Mouse (Mus musculus): Measurements from ENCODE around the gene Krtap10-4. TPM values are rescaled to one million over a fixed set of nuclear protein-coding genes. Genes with fewer than 3 reads are reported as not detected.

The Krtap10-4 gene
- not detected in 2 replicates for polyA plus RNA-seq (2015; fragmentation: Nextera tagmentation; extraction: Ambion mirVana)

- Histone ChIP-seq H3K4me1 (ENCODE audit: control insufficient read depth, insufficient read depth, low read length) (no peaks in the 10 kb centered on the region), H3K4me3 (ENCODE audit: low read depth, low read length) (no peak within 1 kb of the TSS), H3K9ac (ENCODE audit: low read depth, low read length) (no peak within 1 kb of the TSS), H3K27ac (ENCODE audit: low read length) (no peak within 1 kb of the TSS), H3K27me3 (ENCODE audit: control insufficient read depth, insufficient read depth, low read depth, low read length) (no peaks in the 10 kb centered on the region), H3K36me3 (ENCODE audit: control insufficient read depth, insufficient read depth, low read length) (no peaks in the 10 kb centered on the region), H3K4me2 (ENCODE audit: low read length) (no peak within 1 kb of the TSS), H3K9me3 (replicated peaks; ENCODE audit: control insufficient read depth, low read length, poor library complexity, severe bottlenecking) (0 out of 2 replicates have a peak, but pooled peaks cover 2% of the 10 kb centered on the region)
- no peak for ATAC-seq
- WGBS, result 71% methylated on average over 6 of the region's 6 CpGs
These were observed at the start of gene Krtap10-4 for GRCm38 (mm10) chr10:77826951-77827350. TSS of gene Krtap10-4 (minus strand) at chr10:77827095.

DNA sequence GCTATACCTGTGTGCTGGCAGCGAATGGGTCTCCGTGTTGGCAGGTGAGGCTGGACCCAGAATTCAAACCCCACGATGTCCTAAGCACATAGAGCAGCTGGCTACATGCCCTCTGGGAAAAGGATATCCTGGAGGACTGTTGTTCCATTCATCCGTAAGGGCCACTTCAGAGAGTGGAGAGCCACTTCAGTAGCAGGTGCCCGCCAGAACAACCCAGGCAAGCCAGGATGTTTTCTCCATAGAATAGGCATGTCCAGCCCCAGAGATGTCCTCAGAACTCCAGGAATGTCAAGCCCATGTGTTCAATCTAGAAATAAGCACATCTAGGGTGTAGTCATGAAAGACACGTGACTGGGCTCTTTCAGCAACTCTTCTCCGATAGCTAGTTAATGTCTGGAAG is 42.8 kb upstream of the Krtap10-4 start:
- no peaks in the 10 kb centered on the region for H3K9me3 ChIP-seq (replicated peaks; ENCODE audit: control insufficient read depth, low read length, poor library complexity, severe bottlenecking)
- no peak overlapping the region for H3K4me3 ChIP-seq (ENCODE audit: low read depth, low read length)
- H3K27me3 ChIP-seq (ENCODE audit: control insufficient read depth, insufficient read depth, low read depth, low read length), result no peaks in the 10 kb centered on the region
- H3K36me3 ChIP-seq (ENCODE audit: control insufficient read depth, insufficient read depth, low read length), result no peaks in the 10 kb centered on the region
- ATAC-seq, result no peak
- H3K9ac ChIP-seq (ENCODE audit: low read depth, low read length), result no peak overlapping the region
- 87% methylated on average over 7 of the region's 7 CpGs for WGBS
- H3K4me2 ChIP-seq (ENCODE audit: low read length), result no peak overlapping the region
- no peak overlapping the region for H3K27ac ChIP-seq (ENCODE audit: low read length)
- no peaks in the 10 kb centered on the region for H3K4me1 ChIP-seq (ENCODE audit: control insufficient read depth, insufficient read depth, low read length)

- no peak overlapping the region for H3K4me3 ChIP-seq (ENCODE audit: low read depth, low read length)
- H3K4me1 ChIP-seq (ENCODE audit: control insufficient read depth, insufficient read depth, low read length), result no peaks in the 10 kb centered on the region
- H3K9ac ChIP-seq (ENCODE audit: low read depth, low read length), result no peak overlapping the region
- WGBS, result 33% methylated on average over 1 of the region's 1 CpGs
- H3K4me2 ChIP-seq (ENCODE audit: low read length), result no peak overlapping the region
- ATAC-seq, result no peak
- no peaks in the 10 kb centered on the region for H3K27me3 ChIP-seq (ENCODE audit: control insufficient read depth, insufficient read depth, low read depth, low read length)
- H3K9me3 ChIP-seq (replicated peaks; ENCODE audit: control insufficient read depth, low read length, poor library complexity, severe bottlenecking), result no peaks in the 10 kb centered on the region
- H3K36me3 ChIP-seq (ENCODE audit: control insufficient read depth, insufficient read depth, low read length), result no peaks in the 10 kb centered on the region
- H3K27ac ChIP-seq (ENCODE audit: low read length), result no peak overlapping the region
These were observed 40.7 kb upstream of the Krtap10-4 start for GRCm38 (mm10) chr10:77867546-77867945.

DNA sequence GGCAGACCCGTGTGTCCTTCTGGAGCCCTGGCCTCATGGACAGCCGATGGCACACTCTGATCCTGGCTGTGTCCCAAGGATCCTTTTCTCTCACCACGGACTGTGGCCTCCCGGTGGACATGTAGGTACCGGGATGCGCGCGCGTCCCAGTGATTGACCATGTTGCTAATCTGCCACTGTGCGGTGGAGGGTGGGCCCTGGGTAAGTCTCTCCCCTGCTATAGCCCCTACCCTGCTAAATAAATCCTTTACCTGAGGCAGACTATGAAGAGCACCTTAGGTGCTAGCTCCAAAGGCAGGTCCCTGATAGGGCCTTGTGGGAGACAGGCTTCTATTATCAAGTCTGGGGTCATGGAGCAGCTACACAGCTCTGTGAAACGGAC is 37.9 kb upstream of the Krtap10-4 start:
- no peaks in the 10 kb centered on the region for H3K36me3 ChIP-seq (ENCODE audit: control insufficient read depth, insufficient read depth, low read length)
- no peaks in the 10 kb centered on the region for H3K27me3 ChIP-seq (ENCODE audit: control insufficient read depth, insufficient read depth, low read depth, low read length)
- WGBS, result 36% methylated on average over 11 of the region's 11 CpGs
- H3K4me1 ChIP-seq (ENCODE audit: control insufficient read depth, insufficient read depth, low read length), result no peaks in the 10 kb centered on the region
- H3K4me3 ChIP-seq (ENCODE audit: low read depth, low read length), result peak overlapping the region; percentile 10; the same call in 1 of the 2 replicates
- H3K4me2 ChIP-seq (ENCODE audit: low read length), result peak overlapping the region; percentile 16
- H3K27ac ChIP-seq (ENCODE audit: low read length), result no peak overlapping the region
- 0 out of 2 replicates have a peak overlapping the region, but pooled peaks have one; percentile 11 for H3K9ac ChIP-seq (ENCODE audit: low read depth, low read length)
- H3K9me3 ChIP-seq (replicated peaks; ENCODE audit: control insufficient read depth, low read length, poor library complexity, severe bottlenecking), result no peaks in the 10 kb centered on the region
- ATAC-seq, result no peak; the same call in 1 of the 2 replicates

- no peaks in the 10 kb centered on the region for H3K27me3 ChIP-seq (ENCODE audit: control insufficient read depth, insufficient read depth, low read depth, low read length)
- 0 out of 2 replicates have a peak overlapping the region, but pooled peaks have one; percentile 11 for H3K9ac ChIP-seq (ENCODE audit: low read depth, low read length)
- H3K36me3 ChIP-seq (ENCODE audit: control insufficient read depth, insufficient read depth, low read length), result no peaks in the 10 kb centered on the region
- no peak overlapping the region for H3K27ac ChIP-seq (ENCODE audit: low read length)
- WGBS, result 41% methylated on average over 13 of the region's 14 CpGs
- H3K4me2 ChIP-seq (ENCODE audit: low read length), result peak overlapping the region; percentile 16
- peak; percentile 78 for ATAC-seq
- H3K4me3 ChIP-seq (ENCODE audit: low read depth, low read length), result peak overlapping the region; percentile 10; the same call in 1 of the 2 replicates
- H3K4me1 ChIP-seq (ENCODE audit: control insufficient read depth, insufficient read depth, low read length), result no peaks in the 10 kb centered on the region
- no peaks in the 10 kb centered on the region for H3K9me3 ChIP-seq (replicated peaks; ENCODE audit: control insufficient read depth, low read length, poor library complexity, severe bottlenecking)
These were observed 37.3 kb upstream of the Krtap10-4 start for GRCm38 (mm10) chr10:77864067-77864761.

GRCm38 (mm10) chr10:77861675-77862074 is 34.8 kb upstream of the Krtap10-4 start, which contains the start of gene Gm3285:
TSS of gene Gm3285 (plus strand) at chr10:77861975.
- H3K9me3 ChIP-seq (replicated peaks; ENCODE audit: control insufficient read depth, low read length, poor library complexity, severe bottlenecking), result peaks cover 3% of the 10 kb centered on the region; the same call in 1 of the 2 replicates
- 43% methylated on average over 7 of the region's 7 CpGs for WGBS
- H3K9ac ChIP-seq (ENCODE audit: low read depth, low read length), result no peak within 1 kb of the TSS
- H3K4me1 ChIP-seq (ENCODE audit: control insufficient read depth, insufficient read depth, low read length), result no peaks in the 10 kb centered on the region
- H3K27ac ChIP-seq (ENCODE audit: low read length), result no peak within 1 kb of the TSS
- H3K27me3 ChIP-seq (ENCODE audit: control insufficient read depth, insufficient read depth, low read depth, low read length), result no peaks in the 10 kb centered on the region
- H3K4me3 ChIP-seq (ENCODE audit: low read depth, low read length), result no peak within 1 kb of the TSS
- ATAC-seq, result no peak
- H3K36me3 ChIP-seq (ENCODE audit: control insufficient read depth, insufficient read depth, low read length), result no peaks in the 10 kb centered on the region
- no peak within 1 kb of the TSS for H3K4me2 ChIP-seq (ENCODE audit: low read length)

GRCm38 (mm10) chr10:77852559-77852958 is 25.7 kb upstream of the Krtap10-4 start, which contains the start of gene Gm10318:
TSS of gene Gm10318 (plus strand) at chr10:77852859.
- H3K27me3 ChIP-seq (ENCODE audit: control insufficient read depth, insufficient read depth, low read depth, low read length), result no peaks in the 10 kb centered on the region
- WGBS, result 68% methylated on average over 9 of the region's 9 CpGs
- no peak within 1 kb of the TSS for H3K4me3 ChIP-seq (ENCODE audit: low read depth, low read length)
- no peak for ATAC-seq
- no peaks in the 10 kb centered on the region for H3K9me3 ChIP-seq (replicated peaks; ENCODE audit: control insufficient read depth, low read length, poor library complexity, severe bottlenecking)
- H3K27ac ChIP-seq (ENCODE audit: low read length), result no peak within 1 kb of the TSS
- H3K4me1 ChIP-seq (ENCODE audit: control insufficient read depth, insufficient read depth, low read length), result no peaks in the 10 kb centered on the region
- no peak within 1 kb of the TSS for H3K9ac ChIP-seq (ENCODE audit: low read depth, low read length)
- H3K4me2 ChIP-seq (ENCODE audit: low read length), result no peak within 1 kb of the TSS
- no peaks in the 10 kb centered on the region for H3K36me3 ChIP-seq (ENCODE audit: control insufficient read depth, insufficient read depth, low read length)

GRCm38 (mm10) chr10:77847538-77847937 is 20.6 kb upstream of the Krtap10-4 start:
- Histone ChIP-seq H3K9ac (ENCODE audit: low read depth, low read length) (no peak overlapping the region), H3K4me1 (ENCODE audit: control insufficient read depth, insufficient read depth, low read length) (no peaks in the 10 kb centered on the region), H3K9me3 (replicated peaks; ENCODE audit: control insufficient read depth, low read length, poor library complexity, severe bottlenecking) (peaks cover 4% of the 10 kb centered on the region; the same call in 1 of the 2 replicates), H3K27me3 (ENCODE audit: control insufficient read depth, insufficient read depth, low read depth, low read length) (no peaks in the 10 kb centered on the region), H3K36me3 (ENCODE audit: control insufficient read depth, insufficient read depth, low read length) (no peaks in the 10 kb centered on the region), H3K27ac (ENCODE audit: low read length) (no peak overlapping the region), H3K4me3 (ENCODE audit: low read depth, low read length) (no peak overlapping the region), H3K4me2 (ENCODE audit: low read length) (no peak overlapping the region)
- ATAC-seq, result no peak
- WGBS, result 67% methylated on average over 2 of the region's 2 CpGs

DNA sequence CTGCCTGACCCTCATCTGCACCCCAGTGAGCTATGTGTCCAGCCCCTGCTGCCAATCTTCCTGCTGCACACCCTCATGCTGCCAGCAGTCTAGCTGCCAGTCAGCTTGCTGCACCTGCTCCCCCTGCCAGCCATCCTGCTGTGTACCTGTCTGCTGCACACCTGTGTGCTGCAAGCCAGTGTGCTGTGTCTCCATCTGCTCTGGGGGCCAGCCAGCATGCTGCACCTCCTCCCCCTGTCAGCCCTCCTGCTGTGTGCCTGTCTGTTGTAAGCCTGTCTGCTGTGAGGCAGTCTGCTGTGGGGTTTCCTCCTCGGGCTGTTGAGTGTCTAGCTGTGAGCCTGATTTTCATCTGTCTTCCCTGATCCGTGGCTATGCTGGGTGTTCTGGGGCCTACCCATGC is 20.1 kb upstream of the Krtap10-4 start:
- Histone ChIP-seq H3K4me3 (ENCODE audit: low read depth, low read length) (no peak overlapping the region), H3K27ac (ENCODE audit: low read length) (no peak overlapping the region), H3K4me2 (ENCODE audit: low read length) (no peak overlapping the region), H3K4me1 (ENCODE audit: control insufficient read depth, insufficient read depth, low read length) (no peaks in the 10 kb centered on the region), H3K9me3 (replicated peaks; ENCODE audit: control insufficient read depth, low read length, poor library complexity, severe bottlenecking) (peaks cover 4% of the 10 kb centered on the region; the same call in 1 of the 2 replicates), H3K27me3 (ENCODE audit: control insufficient read depth, insufficient read depth, low read depth, low read length) (no peaks in the 10 kb centered on the region), H3K9ac (ENCODE audit: low read depth, low read length) (no peak overlapping the region), H3K36me3 (ENCODE audit: control insufficient read depth, insufficient read depth, low read length) (no peaks in the 10 kb centered on the region)
- no peak for ATAC-seq
- 13% methylated on average over 2 of the region's 2 CpGs for WGBS

All from midbrain, embryonic 16.5 days (tissue).